Mouse (Mus musculus): Measurements from ENCODE around the gene Ap4m1. TPM values are rescaled to one million over a fixed set of nuclear protein-coding genes. Genes with fewer than 3 reads are reported as not detected.

The Ap4m1 gene
- 13.0 and 13.1 TPM in 2 replicates for polyA plus RNA-seq (2015; fragmentation: Nextera tagmentation; extraction: Ambion mirVana)

DNA sequence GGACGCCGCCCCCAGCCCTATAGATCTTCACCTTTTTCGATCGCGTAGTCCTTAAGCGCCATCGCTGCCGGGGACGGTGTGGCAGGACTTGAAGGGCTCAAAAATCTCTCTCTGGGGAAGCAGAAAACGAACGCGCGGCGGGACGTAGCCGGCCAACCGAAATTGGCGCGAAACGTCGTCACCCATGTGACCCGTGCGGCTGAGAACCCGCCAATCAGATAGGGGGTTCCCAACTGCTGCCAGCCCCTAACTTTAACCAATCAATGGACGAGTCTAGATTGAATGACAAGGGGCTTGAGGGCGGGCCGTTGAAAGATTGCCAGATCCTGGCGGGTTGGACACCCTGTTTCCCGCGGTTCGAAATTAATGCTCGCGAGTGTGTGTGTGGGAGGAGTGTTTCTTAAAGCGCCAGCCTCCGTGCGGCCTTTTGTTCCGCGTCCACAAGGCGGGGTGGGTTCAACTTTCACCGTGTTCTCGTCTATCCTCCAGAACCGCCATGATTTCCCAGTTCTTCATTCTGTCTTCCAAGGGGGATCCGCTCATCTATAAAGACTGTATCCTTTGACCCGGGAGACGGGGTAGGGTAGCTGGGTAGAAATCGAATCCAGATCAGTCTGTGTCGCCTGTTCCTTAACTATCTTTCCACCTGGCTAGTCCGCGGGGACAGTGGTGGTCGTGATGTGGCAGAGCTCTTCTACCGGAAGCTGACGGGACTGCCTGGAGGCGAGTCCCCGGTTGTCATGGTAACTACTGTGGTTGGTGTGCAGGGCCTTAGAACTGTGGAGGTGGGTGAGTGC is at the start of gene Ap4m1, which contains the start of gene Mcm7:
Gene Ap4m1 (plus strand): TSS at position 308 of the 797 bp plus-strand sequence.
Gene Mcm7 (minus strand): TSS at position 728 of the 797 bp plus-strand sequence.
- WGBS: under 1% methylated on average over 54 of the region's 54 CpGs

DNA sequence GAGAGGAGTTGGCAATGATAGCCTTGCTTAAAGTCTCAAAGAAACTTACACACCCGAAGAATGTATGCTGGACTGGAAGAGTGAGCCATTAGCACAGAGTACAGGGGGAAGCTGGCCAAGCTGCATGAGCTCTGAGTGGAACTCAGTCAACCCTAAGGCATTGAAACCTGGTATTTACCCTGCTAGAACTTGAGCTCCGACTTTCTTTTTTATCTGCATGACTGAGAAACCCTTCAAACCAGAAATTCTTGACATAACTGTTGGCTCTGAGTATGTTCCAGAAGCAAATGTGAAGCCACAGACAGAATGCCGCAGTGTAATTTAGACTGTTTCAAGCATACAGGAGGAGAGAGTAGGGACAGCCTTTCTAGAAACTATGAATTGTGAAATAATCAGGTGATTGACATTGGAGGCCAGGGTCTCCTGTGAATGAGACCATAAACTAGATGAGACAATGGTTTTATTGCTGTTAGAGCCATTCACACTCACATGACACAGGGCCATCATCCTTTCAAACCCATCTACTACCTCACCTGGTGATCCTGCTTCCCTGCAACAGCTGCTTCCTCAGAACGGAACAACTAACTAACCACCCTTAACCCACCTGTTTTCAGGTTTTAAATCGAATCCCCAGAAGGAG is 39.3 kb upstream of the Ap4m1 start:
- 63% methylated on average over 5 of the region's 5 CpGs for WGBS
- no peak overlapping the region for H3K4me2 ChIP-seq (ENCODE audit: low read length)
- no peak for ATAC-seq (replicated peaks; ENCODE audit: low FRiP score, low read depth)
- H3K4me3 ChIP-seq (replicated peaks; ENCODE audit: low read depth, low read length): no peak overlapping the region
- peaks cover 49% of the 10 kb centered on the region for H3K36me3 ChIP-seq (ENCODE audit: insufficient read depth, low read length)
- DNase-seq (ENCODE audit: low spot score): no peak
- no peak overlapping the region for H3K9ac ChIP-seq (ENCODE audit: low read depth, low read length)
- H3K9me3 ChIP-seq (replicated peaks; ENCODE audit: low read length): no peaks in the 10 kb centered on the region
- no peak overlapping the region for H3K27ac ChIP-seq
- H3K4me1 ChIP-seq (replicated peaks; ENCODE audit: insufficient read depth, low read length): no peaks in the 10 kb centered on the region
- no peak for TF ChIP-seq CTCF (IDR thresholded peaks at IDR 0.05; ENCODE audit: low read depth)
- no peaks in the 10 kb centered on the region for H3K27me3 ChIP-seq (ENCODE audit: insufficient read depth, low read length)

More for the DNA sequence above, at the start of gene Ap4m1, which contains the start of gene Mcm7:
- peaks cover 35% of the 10 kb centered on the region; the same call in 1 of the 2 replicates for H3K36me3 ChIP-seq (ENCODE audit: insufficient read depth, low read length)
- no peaks in the 10 kb centered on the region for H3K9me3 ChIP-seq (replicated peaks; ENCODE audit: low read length)
- peaks cover 10% of the 10 kb centered on the region; the same call in 1 of the 2 replicates for H3K4me1 ChIP-seq (replicated peaks; ENCODE audit: insufficient read depth, low read length)
- peak; percentile 90 for ATAC-seq (replicated peaks; ENCODE audit: low FRiP score, low read depth)
- H3K4me2 ChIP-seq (ENCODE audit: low read length): peak within 1 kb of the TSS; percentile 96
- DNase-seq (ENCODE audit: low spot score): peak; percentile 99
- peak; percentile 41 for TF ChIP-seq CTCF (IDR thresholded peaks at IDR 0.05; ENCODE audit: low read depth)
- H3K27me3 ChIP-seq (ENCODE audit: insufficient read depth, low read length): no peaks in the 10 kb centered on the region
- peak within 1 kb of the TSS; percentile 87 for H3K27ac ChIP-seq
- peak within 1 kb of the TSS; percentile 71 for H3K9ac ChIP-seq (ENCODE audit: low read depth, low read length)
- H3K4me3 ChIP-seq (replicated peaks; ENCODE audit: low read depth, low read length): peak within 1 kb of the TSS; percentile 62

DNA sequence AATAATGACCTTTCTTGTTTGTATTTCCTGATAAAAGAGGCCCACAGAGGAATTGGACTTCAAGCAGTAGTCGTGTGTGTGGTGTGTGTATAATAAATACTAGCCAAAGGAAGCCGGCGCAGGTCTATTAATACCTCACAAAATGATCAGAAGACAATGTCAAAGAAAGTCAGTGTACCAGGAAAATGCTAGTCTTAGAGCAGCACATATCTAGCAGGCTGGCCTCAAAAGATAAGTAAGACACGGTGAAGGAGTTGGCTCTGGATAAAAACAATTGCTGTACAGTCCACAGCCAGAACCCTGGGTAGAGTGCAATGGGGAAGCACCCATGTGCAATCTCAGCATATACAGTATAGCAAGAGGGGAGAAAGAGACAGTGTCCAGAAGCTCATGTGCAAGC is 34.5 kb upstream of the Ap4m1 start:
- peaks cover 19% of the 10 kb centered on the region for H3K36me3 ChIP-seq (ENCODE audit: insufficient read depth, low read length)
- no peaks in the 10 kb centered on the region for H3K9me3 ChIP-seq (replicated peaks; ENCODE audit: low read length)
- 62% methylated on average over 4 of the region's 4 CpGs for WGBS
- H3K27me3 ChIP-seq (ENCODE audit: insufficient read depth, low read length): no peaks in the 10 kb centered on the region
- TF ChIP-seq CTCF (IDR thresholded peaks at IDR 0.05; ENCODE audit: low read depth): no peak
- ATAC-seq (replicated peaks; ENCODE audit: low FRiP score, low read depth) (no peak), DNase-seq (ENCODE audit: low spot score) (no peak)
- H3K4me3 ChIP-seq (replicated peaks; ENCODE audit: low read depth, low read length): no peak overlapping the region
- no peak overlapping the region for H3K9ac ChIP-seq (ENCODE audit: low read depth, low read length)
- H3K27ac ChIP-seq: no peak overlapping the region
- no peaks in the 10 kb centered on the region for H3K4me1 ChIP-seq (replicated peaks; ENCODE audit: insufficient read depth, low read length)
- H3K4me2 ChIP-seq (ENCODE audit: low read length): no peak overlapping the region

DNA sequence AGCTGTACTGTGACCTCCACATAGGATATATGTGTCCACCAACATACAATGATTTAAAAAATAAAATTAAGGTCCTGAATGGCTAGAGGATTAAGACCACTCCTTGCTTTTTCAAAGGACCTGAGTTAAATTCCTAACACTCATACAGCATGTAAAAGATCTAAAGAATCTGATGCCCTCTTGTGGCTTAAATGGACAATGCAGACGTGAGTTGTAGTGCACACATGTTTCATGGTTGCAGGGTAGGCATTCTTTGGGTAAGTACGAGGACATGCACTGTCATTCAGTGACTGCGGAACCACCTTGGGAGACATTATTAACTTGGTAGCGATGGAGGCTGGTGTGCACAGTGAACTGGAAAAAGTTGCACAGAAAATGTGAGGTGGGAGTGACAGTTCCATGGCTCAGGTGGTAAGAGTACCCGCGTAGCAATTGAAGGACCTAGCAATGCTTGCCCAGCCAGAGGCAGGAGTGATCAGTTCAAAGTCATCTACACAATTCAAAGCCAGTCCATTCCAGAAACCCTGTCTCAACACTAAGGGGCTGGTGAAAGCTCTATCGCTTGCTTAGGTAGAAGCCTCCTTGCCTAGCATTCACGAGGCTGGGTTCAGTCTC is 33.8 kb upstream of the Ap4m1 start:
- Histone ChIP-seq H3K27me3 (ENCODE audit: insufficient read depth, low read length) (no peaks in the 10 kb centered on the region), H3K4me2 (ENCODE audit: low read length) (no peak overlapping the region), H3K4me3 (replicated peaks; ENCODE audit: low read depth, low read length) (no peak overlapping the region), H3K27ac (0 out of 2 replicates have a peak overlapping the region, but pooled peaks have one; percentile 31), H3K9ac (ENCODE audit: low read depth, low read length) (no peak overlapping the region), H3K4me1 (replicated peaks; ENCODE audit: insufficient read depth, low read length) (no peaks in the 10 kb centered on the region), H3K36me3 (ENCODE audit: insufficient read depth, low read length) (peaks cover 19% of the 10 kb centered on the region), H3K9me3 (replicated peaks; ENCODE audit: low read length) (no peaks in the 10 kb centered on the region)
- peak; percentile 43; the same call in 1 of the 2 replicates for ATAC-seq (replicated peaks; ENCODE audit: low FRiP score, low read depth)
- TF ChIP-seq CTCF (IDR thresholded peaks at IDR 0.05; ENCODE audit: low read depth): peak; percentile 85
- 56% methylated on average over 8 of the region's 8 CpGs for WGBS
- peak; percentile 78 for DNase-seq (ENCODE audit: low spot score)

DNA sequence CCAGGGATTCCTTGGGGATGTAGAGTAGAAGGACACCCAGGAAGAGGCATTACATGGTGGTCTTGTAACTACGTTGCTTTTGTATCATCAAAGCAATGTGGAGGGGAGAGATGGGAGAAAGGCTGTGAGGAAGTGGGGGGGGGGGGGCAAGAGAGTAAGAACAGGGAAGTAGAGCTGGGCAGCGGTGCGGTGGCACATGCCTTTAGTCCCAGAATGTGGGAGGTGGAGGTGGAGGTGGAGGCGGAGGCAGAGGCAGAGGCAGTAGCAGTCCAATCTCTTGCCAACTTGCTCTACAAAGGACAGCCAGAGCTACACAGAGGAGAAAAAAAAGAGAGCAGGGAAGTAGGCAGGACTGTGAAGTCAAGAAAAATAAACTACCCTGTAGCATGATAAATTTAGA is 33.2 kb upstream of the Ap4m1 start:
- DNase-seq (ENCODE audit: low spot score): no peak
- H3K27me3 ChIP-seq (ENCODE audit: insufficient read depth, low read length): no peaks in the 10 kb centered on the region
- no peak overlapping the region for H3K4me2 ChIP-seq (ENCODE audit: low read length)
- peaks cover 13% of the 10 kb centered on the region for H3K36me3 ChIP-seq (ENCODE audit: insufficient read depth, low read length)
- H3K4me3 ChIP-seq (replicated peaks; ENCODE audit: low read depth, low read length): no peak overlapping the region
- TF ChIP-seq CTCF (IDR thresholded peaks at IDR 0.05; ENCODE audit: low read depth): no peak
- WGBS: 71% methylated on average over 4 of the region's 4 CpGs
- no peak overlapping the region for H3K9ac ChIP-seq (ENCODE audit: low read depth, low read length)
- no peak for ATAC-seq (replicated peaks; ENCODE audit: low FRiP score, low read depth)
- no peaks in the 10 kb centered on the region for H3K9me3 ChIP-seq (replicated peaks; ENCODE audit: low read length)
- no peaks in the 10 kb centered on the region for H3K4me1 ChIP-seq (replicated peaks; ENCODE audit: insufficient read depth, low read length)
- 0 out of 2 replicates have a peak overlapping the region, but pooled peaks have one; percentile 31 for H3K27ac ChIP-seq

DNA sequence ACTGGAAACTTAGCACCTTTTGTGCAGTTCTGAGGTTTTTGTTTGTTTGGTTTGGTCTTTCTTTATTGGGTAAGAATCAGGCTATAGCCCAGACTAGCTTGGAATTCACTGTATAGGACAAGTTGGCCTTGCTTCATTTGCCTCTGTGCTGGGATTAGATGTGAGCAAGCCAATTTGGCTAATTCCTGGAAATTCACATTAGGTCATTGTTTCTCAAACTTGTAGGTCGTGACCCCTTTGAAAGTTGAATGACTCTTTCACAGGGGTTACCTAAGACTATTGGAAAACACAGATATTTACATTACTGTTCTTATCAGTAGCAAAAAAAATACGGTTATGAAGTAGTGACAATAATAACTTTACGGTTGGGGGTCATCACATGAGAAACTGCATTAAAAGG is 17.4 kb upstream of the Ap4m1 start:
- Histone ChIP-seq H3K4me3 (replicated peaks; ENCODE audit: low read depth, low read length) (peak overlapping the region; percentile 81), H3K36me3 (ENCODE audit: insufficient read depth, low read length) (peaks cover 15% of the 10 kb centered on the region), H3K4me1 (replicated peaks; ENCODE audit: insufficient read depth, low read length) (no peaks in the 10 kb centered on the region), H3K9me3 (replicated peaks; ENCODE audit: low read length) (no peaks in the 10 kb centered on the region), H3K27ac (no peak overlapping the region), H3K4me2 (ENCODE audit: low read length) (peak overlapping the region; percentile 70), H3K27me3 (ENCODE audit: insufficient read depth, low read length) (no peaks in the 10 kb centered on the region), H3K9ac (ENCODE audit: low read depth, low read length) (no peak overlapping the region)
- 78% methylated on average over 3 of the region's 3 CpGs for WGBS
- ATAC-seq (replicated peaks; ENCODE audit: low FRiP score, low read depth) (no peak), DNase-seq (ENCODE audit: low spot score) (no peak)
- no peak for TF ChIP-seq CTCF (IDR thresholded peaks at IDR 0.05; ENCODE audit: low read depth)
